Mouse (Mus musculus): ENCODE data around the gene C1qbp. TPM values are rescaled to one million over a fixed set of nuclear protein-coding genes. Genes with fewer than 3 reads are reported as not detected.
A peak's percentile ranks its signal among the peaks of the same experiment; 100 is the strongest.

The C1qbp gene
- polyA plus RNA-seq, 1 experiment from 2014 or later = 292 TPM

DNA sequence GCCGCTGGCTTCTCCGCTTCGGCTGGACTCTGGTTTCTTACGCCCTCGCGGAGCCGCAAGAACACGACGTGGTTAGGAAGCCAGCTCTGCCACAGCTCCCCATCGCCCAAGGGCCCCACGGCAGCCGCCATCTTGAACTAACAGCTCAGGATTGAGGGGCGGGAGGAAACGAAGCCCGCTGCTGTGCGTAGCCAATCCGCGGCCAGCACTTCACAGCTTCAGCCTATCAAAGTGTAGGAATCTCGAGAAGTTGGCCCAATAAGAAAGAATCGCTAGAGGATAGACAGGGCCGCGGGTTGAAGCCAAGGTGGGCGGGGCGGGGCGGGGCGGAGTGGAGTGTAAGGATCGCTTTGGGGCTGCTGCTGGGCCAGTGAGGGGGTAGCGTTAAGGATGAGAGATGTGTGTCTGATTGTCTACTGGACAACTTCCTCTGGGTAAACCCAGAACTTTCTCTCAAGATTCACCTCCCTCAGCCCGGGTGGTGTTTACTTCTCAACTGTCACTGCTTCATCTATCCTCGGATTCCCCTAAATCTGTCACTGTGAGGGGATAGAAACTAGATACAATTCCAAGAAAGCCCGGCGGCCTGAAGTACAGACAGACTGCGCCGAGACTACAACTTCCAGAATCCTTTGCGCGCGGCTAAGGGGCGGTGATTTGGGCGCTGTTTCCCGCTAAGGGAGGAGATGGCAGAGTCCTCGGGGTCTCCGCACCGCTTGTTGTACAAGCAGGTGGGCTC, 12.8 kb downstream of the C1qbp start, which contains the start of the genes Nup88 and Rpain:
Nup88 (minus strand) TSS at position 153 of the 739 bp plus-strand sequence.
Rpain (plus strand) TSS at position 393 of the 739 bp plus-strand sequence.
- peaks cover 6% of the 10 kb centered on the region; the same call in 1 of the 2 replicates for H3K4me1 ChIP-seq (replicated peaks; ENCODE audit: insufficient read depth, low read length)
- ATAC-seq (replicated peaks; ENCODE audit: low FRiP score, low read depth) (peak; percentile 98), DNase-seq (ENCODE audit: low spot score) (peak; percentile 99)
- H3K27me3 ChIP-seq (ENCODE audit: insufficient read depth, low read length) = no peaks in the 10 kb centered on the region
- H3K4me2 ChIP-seq (ENCODE audit: low read length) = peak within 1 kb of the TSS; percentile 88
- peaks cover 26% of the 10 kb centered on the region; the same call in 1 of the 2 replicates for H3K36me3 ChIP-seq (ENCODE audit: insufficient read depth, low read length)
- H3K4me3 ChIP-seq (replicated peaks; ENCODE audit: low read depth, low read length) = peak within 1 kb of the TSS; percentile 84
- WGBS = under 1% methylated on average over 43 of the region's 43 CpGs
- H3K27ac ChIP-seq = peak within 1 kb of the TSS; percentile 79
- no peak for TF ChIP-seq CTCF (IDR thresholded peaks at IDR 0.05; ENCODE audit: low read depth)
- no peaks in the 10 kb centered on the region for H3K9me3 ChIP-seq (replicated peaks; ENCODE audit: low read length)
- peak within 1 kb of the TSS; percentile 90 for H3K9ac ChIP-seq (ENCODE audit: low read depth, low read length)

- peaks cover 6% of the 10 kb centered on the region; the same call in 1 of the 2 replicates for H3K4me1 ChIP-seq (replicated peaks; ENCODE audit: insufficient read depth, low read length)
- H3K4me2 ChIP-seq (ENCODE audit: low read length) = peak overlapping the region; percentile 66
- H3K9ac ChIP-seq (ENCODE audit: low read depth, low read length) = peak overlapping the region; percentile 90
- TF ChIP-seq CTCF (IDR thresholded peaks at IDR 0.05; ENCODE audit: low read depth) = no peak
- DNase-seq (ENCODE audit: low spot score) (peak; percentile 19), ATAC-seq (replicated peaks; ENCODE audit: low FRiP score, low read depth) (no peak)
- no peaks in the 10 kb centered on the region for H3K9me3 ChIP-seq (replicated peaks; ENCODE audit: low read length)
- WGBS = under 1% methylated on average over 25 of the region's 25 CpGs
- H3K4me3 ChIP-seq (replicated peaks; ENCODE audit: low read depth, low read length) = peak overlapping the region; percentile 84
- no peaks in the 10 kb centered on the region for H3K27me3 ChIP-seq (ENCODE audit: insufficient read depth, low read length)
- H3K36me3 ChIP-seq (ENCODE audit: insufficient read depth, low read length) = peaks cover 28% of the 10 kb centered on the region; the same call in 1 of the 2 replicates
- H3K27ac ChIP-seq = peak overlapping the region; percentile 79
Measured at GRCm38 (mm10) chr11:70969271-70969794, 13.5 kb downstream of the C1qbp start.

DNA sequence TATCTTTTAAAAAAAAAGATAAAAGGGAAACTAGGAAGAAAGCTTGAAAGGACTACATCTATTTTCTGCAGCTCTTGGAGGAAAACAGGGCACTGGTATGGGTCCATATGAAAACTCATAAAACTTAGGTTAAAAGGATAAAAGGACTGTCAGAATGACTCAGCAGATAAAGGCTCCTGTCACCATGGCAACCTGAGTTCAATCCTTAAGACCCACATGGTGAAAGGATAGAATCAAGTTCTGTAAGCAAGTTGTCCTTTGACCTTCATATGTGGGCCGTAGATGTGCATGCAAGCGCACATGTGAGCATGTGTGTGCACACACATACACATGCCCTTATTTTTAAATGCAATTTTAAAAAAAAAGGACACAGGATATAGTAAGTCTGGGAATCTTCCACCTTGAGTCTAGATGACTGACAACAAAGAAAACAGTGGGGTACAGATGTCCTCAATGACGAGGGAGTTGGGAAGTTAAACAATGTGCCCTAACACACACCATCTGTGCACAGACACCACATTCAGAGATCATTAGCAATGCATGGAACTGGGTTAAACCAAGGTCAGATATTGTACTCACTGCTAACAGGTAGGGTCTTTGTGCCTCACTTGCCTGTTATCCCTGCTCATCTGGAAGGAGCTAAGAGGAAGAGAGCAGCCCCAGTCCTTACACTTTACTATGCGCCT, 18.5 kb downstream of the C1qbp start:
- DNase-seq (ENCODE audit: low spot score) (no peak), ATAC-seq (replicated peaks; ENCODE audit: low FRiP score, low read depth) (no peak)
- Histone ChIP-seq H3K36me3 (ENCODE audit: insufficient read depth, low read length) (peaks cover 50% of the 10 kb centered on the region; the same call in 1 of the 2 replicates), H3K4me1 (replicated peaks; ENCODE audit: insufficient read depth, low read length) (no peaks in the 10 kb centered on the region; the same call in 1 of the 2 replicates), H3K4me2 (ENCODE audit: low read length) (no peak overlapping the region), H3K27me3 (ENCODE audit: insufficient read depth, low read length) (no peaks in the 10 kb centered on the region), H3K9ac (ENCODE audit: low read depth, low read length) (no peak overlapping the region), H3K9me3 (replicated peaks; ENCODE audit: low read length) (no peaks in the 10 kb centered on the region), H3K4me3 (replicated peaks; ENCODE audit: low read depth, low read length) (no peak overlapping the region), H3K27ac (no peak overlapping the region)
- WGBS = 85% methylated on average over 4 of the region's 4 CpGs
- TF ChIP-seq CTCF (IDR thresholded peaks at IDR 0.05; ENCODE audit: low read depth) = no peak

GRCm38 (mm10) chr11:70960786-70961554, 21.9 kb downstream of the C1qbp start:
- TF ChIP-seq CTCF (IDR thresholded peaks at IDR 0.05; ENCODE audit: low read depth) = no peak
- Histone ChIP-seq H3K4me1 (replicated peaks; ENCODE audit: insufficient read depth, low read length) (no peaks in the 10 kb centered on the region), H3K4me2 (ENCODE audit: low read length) (no peak overlapping the region), H3K9ac (ENCODE audit: low read depth, low read length) (no peak overlapping the region), H3K9me3 (replicated peaks; ENCODE audit: low read length) (no peaks in the 10 kb centered on the region), H3K4me3 (replicated peaks; ENCODE audit: low read depth, low read length) (no peak overlapping the region), H3K36me3 (ENCODE audit: insufficient read depth, low read length) (peaks cover 76% of the 10 kb centered on the region), H3K27me3 (ENCODE audit: insufficient read depth, low read length) (no peaks in the 10 kb centered on the region), H3K27ac (no peak overlapping the region)
- DNase-seq (ENCODE audit: low spot score) (no peak), ATAC-seq (replicated peaks; ENCODE audit: low FRiP score, low read depth) (no peak)
- 93% methylated on average over 5 of the region's 5 CpGs for WGBS

DNA sequence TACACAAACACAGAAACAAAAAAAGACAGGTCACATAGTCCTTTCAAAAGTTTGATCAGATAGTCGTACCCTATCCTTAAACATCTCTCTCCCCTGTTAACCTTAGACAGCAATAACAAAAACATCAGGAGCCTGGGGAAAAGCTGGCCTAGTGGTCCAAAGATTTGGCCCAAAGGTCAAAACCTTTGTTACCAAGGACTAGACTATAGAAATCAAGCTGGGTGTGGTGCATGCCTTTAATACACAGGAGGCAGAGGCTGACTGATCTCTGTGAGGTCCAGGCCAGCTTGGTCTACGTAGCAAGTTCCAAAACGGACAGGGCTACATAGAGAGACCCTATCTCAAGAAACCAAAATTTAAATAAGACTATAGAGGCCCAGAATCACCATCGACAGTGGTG, 28.1 kb downstream of the C1qbp start:
- no peaks in the 10 kb centered on the region for H3K27me3 ChIP-seq (ENCODE audit: insufficient read depth, low read length)
- no peak for DNase-seq (ENCODE audit: low spot score)
- H3K27ac ChIP-seq = no peak overlapping the region
- H3K9me3 ChIP-seq (replicated peaks; ENCODE audit: low read length) = no peaks in the 10 kb centered on the region
- no peak overlapping the region for H3K4me3 ChIP-seq (replicated peaks; ENCODE audit: low read depth, low read length)
- H3K4me1 ChIP-seq (replicated peaks; ENCODE audit: insufficient read depth, low read length) = no peaks in the 10 kb centered on the region
- H3K9ac ChIP-seq (ENCODE audit: low read depth, low read length) = no peak overlapping the region
- H3K36me3 ChIP-seq (ENCODE audit: insufficient read depth, low read length) = peaks cover 72% of the 10 kb centered on the region
- H3K4me2 ChIP-seq (ENCODE audit: low read length) = no peak overlapping the region
- TF ChIP-seq CTCF (IDR thresholded peaks at IDR 0.05; ENCODE audit: low read depth) = no peak
- 90% methylated on average over 4 of the region's 4 CpGs for WGBS
- ATAC-seq (replicated peaks; ENCODE audit: low FRiP score, low read depth) = no peak

Measured in kidney, postnatal 0 days (tissue).